Comparison of ENCODE assay signal across 8 mouse cellular contexts in genomic region chr7:30973251-30973500, GRCm38 (mm10). TPM values are rescaled to one million over a fixed set of nuclear protein-coding genes. Genes with fewer than 3 reads are reported as not detected.
A peak's percentile ranks its signal among the peaks of the same experiment; 100 is the strongest.
DNase-seq lines count a peak whose midpoint lies in the region; ATAC-seq and TF ChIP-seq lines count a peak whose summit lies in the region.

TSS of gene Lsr (minus strand) at chr7:30973464.

- no peak for TF ChIP-seq CTCF in MEL (IDR thresholded peaks at IDR 0.05 in 2 of 3, conservative IDR thresholded peaks at IDR 0.05 in 1 of 3; ENCODE audit: control insufficient read depth in 1 of 3, insufficient read depth in 1 of 3, low read depth in 2 of 3, low read length in 3 of 3, poor library complexity in 1 of 3, severe bottlenecking in 1 of 3)
- no peak for TF ChIP-seq CTCF in liver, adult 2 months (IDR thresholded peaks at IDR 0.05; ENCODE audit: low read depth, low read length)

- WGBS in heart, embryonic 15.5 days, result under 1% methylated on average over 19 of the region's 19 CpGs
- WGBS in forebrain, embryonic 12.5 days, result under 1% methylated on average over 19 of the region's 19 CpGs
- under 1% methylated on average over 19 of the region's 19 CpGs for WGBS in liver, adult 2 months

- intact Hi-C loops in heart, postnatal 10 days (cut with DNase I), result loop anchor here (1.0 kb wide), 1 partner anchor 100 kb away; no protein-coding TSS in a partner anchor

- no peak for TF ChIP-seq EP300 in MEL (IDR thresholded peaks at IDR 0.05; ENCODE audit: low read depth in 1 of 2, low read length in 2 of 2)

- H3K9me3 ChIP-seq in heart, embryonic 15.5 days (replicated peaks), result no peaks in the 10 kb centered on the region
- no peaks in the 10 kb centered on the region for H3K9me3 ChIP-seq in MEL (replicated peaks; ENCODE audit: insufficient read depth, low read length)
- no peaks in the 10 kb centered on the region for H3K9me3 ChIP-seq in forebrain, embryonic 12.5 days

- H3K27me3 ChIP-seq in heart, embryonic 15.5 days, result peaks cover 22% of the 10 kb centered on the region
- peaks cover 0 to 2% of the 10 kb centered on the region in 2 experiments; a peak in 2 of 4 replicates for H3K27me3 ChIP-seq in MEL (ENCODE audit: control insufficient read depth in 1 of 2, insufficient read depth in 2 of 2, low read length in 2 of 2)
- peaks cover 22% of the 10 kb centered on the region for H3K27me3 ChIP-seq in forebrain, embryonic 12.5 days
- H3K27me3 ChIP-seq in liver, adult 2 months (ENCODE audit: control insufficient read depth, insufficient read depth, low read length), result no peaks in the 10 kb centered on the region

- no peak; the same call in 1 of the 2 replicates for ATAC-seq in heart, embryonic 15.5 days (replicated peaks; ENCODE audit: insufficient number of reproducible peaks, insufficient read depth, low FRiP score, low read depth)
- peak; percentile 71 for ATAC-seq in forebrain, embryonic 12.5 days (ENCODE audit: low FRiP score)
- no peak for ATAC-seq in inflammation-experienced regulatory T-cells, adult 6 months

- H3K36me3 ChIP-seq in heart, embryonic 15.5 days, result no peaks in the 10 kb centered on the region
- no peaks in the 10 kb centered on the region for H3K36me3 ChIP-seq in MEL (ENCODE audit: control insufficient read depth in 1 of 2, insufficient read depth in 2 of 2, low read length in 2 of 2)
- no peaks in the 10 kb centered on the region; the same call in 1 of the 2 replicates for H3K36me3 ChIP-seq in forebrain, embryonic 12.5 days (replicated peaks)
- peaks cover 8% of the 10 kb centered on the region; the same call in 1 of the 2 replicates for H3K36me3 ChIP-seq in liver, adult 2 months (ENCODE audit: control insufficient read depth, insufficient read depth, low read length)

- peaks cover 15% of the 10 kb centered on the region for H3K4me1 ChIP-seq in heart, embryonic 15.5 days (replicated peaks)
- no peaks in the 10 kb centered on the region for H3K4me1 ChIP-seq in MEL (ENCODE audit: control insufficient read depth in 1 of 2, insufficient read depth in 2 of 2, low read length in 2 of 2)
- H3K4me1 ChIP-seq in forebrain, embryonic 12.5 days, result peaks cover 12% of the 10 kb centered on the region
- peaks cover 29% of the 10 kb centered on the region for H3K4me1 ChIP-seq in liver, adult 2 months (ENCODE audit: control insufficient read depth, insufficient read depth, low read length)

- no peaks in the 10 kb centered on the region for H3K79me2 ChIP-seq in MEL (ENCODE audit: control insufficient read depth, insufficient read depth, low read length, poor library complexity)
- H3K79me2 ChIP-seq in liver, adult 2 months (ENCODE audit: control insufficient read depth, insufficient read depth, low read length), result peaks cover 20% of the 10 kb centered on the region

- H3K27ac ChIP-seq in heart, embryonic 15.5 days, result peak within 1 kb of the TSS; percentile 54
- H3K27ac ChIP-seq in MEL (ENCODE audit: control insufficient read depth, low read depth, low read length), result no peak within 1 kb of the TSS
- no peak within 1 kb of the TSS for H3K27ac ChIP-seq in forebrain, embryonic 12.5 days
- peak within 1 kb of the TSS; percentile 96 for H3K27ac ChIP-seq in liver, adult 2 months (replicated peaks; ENCODE audit: insufficient read depth, low read depth, low read length)

- TF ChIP-seq POLR2A in MEL (IDR thresholded peaks at IDR 0.05; ENCODE audit: control insufficient read depth in 1 of 2, insufficient read depth in 1 of 2, low read depth in 1 of 2, low read length in 2 of 2, poor library complexity in 1 of 2), result no peak
- peak; percentile 78 for TF ChIP-seq POLR2A in liver, adult 2 months (IDR thresholded peaks at IDR 0.05; ENCODE audit: extremely low read depth, insufficient read depth, low read length)

- peak within 1 kb of the TSS; percentile 80 for H3K4me2 ChIP-seq in heart, embryonic 15.5 days
- peak within 1 kb of the TSS; percentile 78 for H3K4me2 ChIP-seq in forebrain, embryonic 12.5 days

- no peak for TF ChIP-seq RAD21 in MEL (IDR thresholded peaks at IDR 0.05; ENCODE audit: low read depth, low read length)

- no peak for DNase-seq in heart, postnatal 10 days
- no peak for DNase-seq in MEL (ENCODE audit: low read depth, low spot score)
- DNase-seq in liver, adult 2 months (ENCODE audit: extremely low read depth, low read depth, low spot score), result no peak
- peak; percentile 17 for DNase-seq in retina, embryonic 14.5 days (ENCODE audit: low spot score)
- DNase-seq in right cerebral cortex, postnatal 4 days, result no peak

- peak within 1 kb of the TSS; percentile 49 for H3K9ac ChIP-seq in heart, embryonic 15.5 days
- peak within 1 kb of the TSS; percentile 63 for H3K9ac ChIP-seq in MEL (ENCODE audit: control insufficient read depth, low read depth, low read length, poor library complexity, severe bottlenecking)
- H3K9ac ChIP-seq in forebrain, embryonic 12.5 days, result peak within 1 kb of the TSS; percentile 61
- H3K9ac ChIP-seq in liver, adult 2 months (ENCODE audit: low read depth, low read length), result peak within 1 kb of the TSS; percentile 98

- H3K4me3 ChIP-seq in heart, embryonic 15.5 days, result peak within 1 kb of the TSS; percentile 49
- H3K4me3 ChIP-seq in MEL (ENCODE audit: control insufficient read depth in 1 of 2, insufficient read depth in 1 of 2, low read depth in 2 of 2, low read length in 2 of 2), result peak within 1 kb of the TSS; percentile 67 to 71
- peak within 1 kb of the TSS; percentile 45 for H3K4me3 ChIP-seq in forebrain, embryonic 12.5 days (replicated peaks)
- H3K4me3 ChIP-seq in liver, adult 2 months (ENCODE audit: insufficient read depth, low read depth, low read length), result peak within 1 kb of the TSS; percentile 82

TF ChIP-seq in MEL, 35 proteins besides CTCF, POLR2A, EP300 and RAD21:
- TF ChIP-seq MYB (IDR thresholded peaks at IDR 0.05; ENCODE audit: low read depth, low read length), result no peak
- TF ChIP-seq KAT2A (conservative IDR thresholded peaks at IDR 0.05; ENCODE audit: low read depth, low read length), result no peak
- no peak for TF ChIP-seq MYC (IDR thresholded peaks at IDR 0.05; ENCODE audit: low read depth, low read length)
- TF ChIP-seq SIN3A (IDR thresholded peaks at IDR 0.05; ENCODE audit: low read length), result no peak
- TF ChIP-seq CHD1 (IDR thresholded peaks at IDR 0.05; ENCODE audit: low read depth, low read length), result no peak
- TF ChIP-seq ZNF384 (IDR thresholded peaks at IDR 0.05; ENCODE audit: low read depth, low read length), result no peak
- TF ChIP-seq BHLHE40 (IDR thresholded peaks at IDR 0.05; ENCODE audit: borderline replicate concordance, low read depth, low read length), result no peak
- no peak for TF ChIP-seq MAZ (IDR thresholded peaks at IDR 0.05; ENCODE audit: low read depth, low read length)
- TF ChIP-seq HCFC1 (IDR thresholded peaks at IDR 0.05; ENCODE audit: low read depth, low read length), result no peak
- TF ChIP-seq ELF1 (IDR thresholded peaks at IDR 0.05; ENCODE audit: low read depth, low read length), result no peak
- no peak for TF ChIP-seq TCF12 (IDR thresholded peaks at IDR 0.05; ENCODE audit: low read depth, low read length)
- no peak for TF ChIP-seq ZKSCAN1 (IDR thresholded peaks at IDR 0.05; ENCODE audit: low read depth, low read length)
- TF ChIP-seq ETS1 (IDR thresholded peaks at IDR 0.05; ENCODE audit: low read depth, low read length), result no peak
- TF ChIP-seq E2F4 (IDR thresholded peaks at IDR 0.05; ENCODE audit: borderline replicate concordance, low read depth, low read length), result no peak

RNA-seq across cellular contexts. Expression of gene Lsr, which starts in this region (rescaled TPM):
- polyA plus RNA-seq in heart, embryonic 15.5 days (2015; fragmentation: Nextera tagmentation; extraction: Ambion mirVana), result 7.0 and 18.9 TPM in 2 replicates
- total RNA-seq in heart, postnatal 10 days (2021), result 1 to 10 TPM; 4.1 to 4.7 TPM
- total RNA-seq in MEL (2012; rRNA removed), result not detected in 2 replicates
- polyA plus RNA-seq in MEL (2012; ENCODE audit: insufficient read depth in 1 of 2, insufficient read length in 2 of 2, low read depth in 1 of 2, low replicate concordance in 2 of 2, missing spikeins in 1 of 2), result under 1 TPM in 1 of 2 experiments, not detected in 1; 0.22 TPM
- 24.1 and 26.4 TPM in 2 replicates for polyA plus RNA-seq in forebrain, embryonic 12.5 days (2016; fragmentation: Nextera tagmentation; extraction: Ambion mirVana)
- 75.7 and 86.7 TPM in 2 replicates for total RNA-seq in liver, adult 2 months (2014; rRNA removed)
- polyA plus RNA-seq in liver, adult 2 months (2012; rRNA removed), result 289 and 362 TPM in 2 replicates
- 1 to 10 TPM; 1.1 to 2.1 (median 1.4) TPM for polyA plus RNA-seq in inflammation-experienced regulatory T-cells, adult 6 months (2017; shearing (Covaris generic))

Comparison
In these comparisons a context has a peak if more than half of its experiments do, and no peak if none do; other contexts are left out.
1. RNA of gene Lsr (total RNA-seq): 75.7 to 86.7 TPM in liver, adult 2 months; 4.1 to 4.7 TPM in heart, postnatal 10 days and not detected in MEL; every median in the first group is over 10 times any median in the second.
2. RNA of gene Lsr (polyA plus RNA-seq): 289 to 362 TPM in liver, adult 2 months; 24.1 to 26.4 TPM in forebrain, embryonic 12.5 days, 7.0 to 18.9 TPM in heart, embryonic 15.5 days, 1.1 to 2.1 TPM in inflammation-experienced regulatory T-cells, adult 6 months and 0.22 TPM in MEL; every median in the first group is over 10 times any median in the second.
3. H3K27ac ChIP-seq: peak in heart, embryonic 15.5 days (single experiment) and liver, adult 2 months (single experiment); none in MEL (single experiment) and forebrain, embryonic 12.5 days (single experiment).
4. Peak in every context shown above with its lines, with median percentiles within 50 percentile points of each other: H3K4me3 ChIP-seq and H3K9ac ChIP-seq.